Mouse (Mus musculus) inflammation-experienced regulatory T-cells, adult 6 months (primary cell): ENCODE measurements at regions not wholly inside any gene's neighbourhood (a gene's known extent, or its start where the extent isn't known, plus 50 kb on each side); places are given as distances from the start of the nearest gene placed in this dataset.

Source experiments
- ATAC-seq: one replicate; pipeline ENCODE4 v1.8.0; 2017

- no peak for ATAC-seq
These were observed 76.0 kb upstream of the Frmd4a start for GRCm38 (mm10) chr2:3941496-3941895.

- ATAC-seq = no peak
These were observed 70.1 kb upstream of the Frmd4a start for GRCm38 (mm10) chr2:3947432-3947831.

- ATAC-seq = no peak
These were observed 69.2 kb upstream of the Frmd4a start for GRCm38 (mm10) chr2:3948331-3948730.

- ATAC-seq = no peak
These were observed 60.0 kb upstream of the Frmd4a start for GRCm38 (mm10) chr2:3957491-3957890.

- ATAC-seq = no peak
These were observed 59.4 kb upstream of the Frmd4a start for GRCm38 (mm10) chr2:3958065-3958641.

GRCm38 (mm10) chr2:3958711-3959110 lies 58.8 kb upstream of the Frmd4a start:
- ATAC-seq = no peak

- no peak for ATAC-seq
These were observed 58.3 kb upstream of the Frmd4a start for GRCm38 (mm10) chr2:3959181-3959580.

- ATAC-seq = no peak
These were observed 57.3 kb upstream of the Frmd4a start for GRCm38 (mm10) chr2:3960213-3960612.

GRCm38 (mm10) chr2:3964351-3964750 lies 53.2 kb upstream of the Frmd4a start:
- ATAC-seq = peak; percentile 95
